In genomic region chr11:118000565-118001215, GRCm38 (mm10) we compare ENCODE assay signal across 10 mouse cellular contexts. TPM values are rescaled to one million over a fixed set of nuclear protein-coding genes. Genes with fewer than 3 reads are reported as not detected.
DNase-seq lines count a peak whose midpoint lies in the region; ATAC-seq and TF ChIP-seq lines count a peak whose summit lies in the region.
"Had no signal": no experiment of that assay in that cellular context is flagged by ENCODE, and none has a peak within 500 bp of the region (broad histone marks: within the 10 kb centered on the region; RNA-seq: fewer than 3 reads in every experiment).

No protein-coding gene starts in this region.

- H3K36me3 ChIP-seq in heart, embryonic 10.5 days, result peaks cover 68% of the 10 kb centered on the region
- peaks cover 45% of the 10 kb centered on the region for H3K36me3 ChIP-seq in ES-Bruce4 (ENCODE audit: control insufficient read depth, insufficient read depth, low read length, poor library complexity, severe bottlenecking)
- peaks cover 45% of the 10 kb centered on the region for H3K36me3 ChIP-seq in spleen, adult 2 months (ENCODE audit: control insufficient read depth, insufficient read depth, low read length)

- intact Hi-C loops in heart, postnatal 25 days (cut with DNase I), result no loop called here

- peak overlapping the region; percentile 82; the same call in 1 of the 2 replicates for H3K27ac ChIP-seq in heart, embryonic 10.5 days
- 0 out of 2 replicates have a peak overlapping the region, but pooled peaks have one; percentile 2 for H3K27ac ChIP-seq in ES-Bruce4 (ENCODE audit: insufficient read depth, low read length)
- H3K27ac ChIP-seq in spleen, adult 2 months (ENCODE audit: insufficient read depth, low read length), result peak overlapping the region; percentile 58; the same call in 1 of the 2 replicates
- no peak overlapping the region for H3K27ac ChIP-seq in layer of hippocampus, adult 2 months
- H3K27ac ChIP-seq: midbrain, embryonic 12.5 days had no signal

- peak; percentile 88 for DNase-seq in heart, embryonic 10.5 days (ENCODE audit: low spot score)
- DNase-seq in heart, postnatal 25 days (ENCODE audit: low spot score), result no peak
- DNase-seq in spleen, adult 2 months (ENCODE audit: low read depth in 1 of 2, low spot score in 2 of 2), result no peak
- no peak for DNase-seq in layer of hippocampus, adult 2 months (ENCODE audit: low spot score in 2 of 2)
- no peak for DNase-seq in testis, postnatal 10 days (ENCODE audit: low spot score)
- DNase-seq: gastrocnemius, postnatal 10 days had no signal

- peak; percentile 89 for ATAC-seq in erythroblast, adult 5-6 weeks (replicated peaks; ENCODE audit: low FRiP score, poor library complexity, severe bottlenecking)
- ATAC-seq in monocyte, adult 5-6 weeks (replicated peaks; ENCODE audit: insufficient number of reproducible peaks, low FRiP score, low TSS enrichment, poor library complexity, severe bottlenecking), result no peak

- no peak overlapping the region for H3K9ac ChIP-seq in ES-Bruce4 (ENCODE audit: low read depth, poor library complexity, severe bottlenecking)
- H3K9ac ChIP-seq: midbrain, embryonic 12.5 days had no signal

- no peak for TF ChIP-seq EP300 in ES-Bruce4 (IDR thresholded peaks at IDR 0.05; ENCODE audit: insufficient read depth, low read depth, low read length)

- H3K27me3 ChIP-seq in heart, embryonic 10.5 days (ENCODE audit: insufficient read depth, poor library complexity, severe bottlenecking), result no peaks in the 10 kb centered on the region
- H3K27me3 ChIP-seq in ES-Bruce4 (ENCODE audit: control insufficient read depth, insufficient read depth, low read length, poor library complexity, severe bottlenecking), result no peaks in the 10 kb centered on the region
- H3K27me3 ChIP-seq in spleen, adult 2 months (ENCODE audit: control insufficient read depth, insufficient read depth, low read length), result no peaks in the 10 kb centered on the region
- H3K27me3 ChIP-seq: midbrain, embryonic 12.5 days had no signal

- H3K4me3 ChIP-seq in heart, embryonic 10.5 days, result no peak overlapping the region; the same call in 1 of the 2 replicates
- H3K4me3 ChIP-seq in ES-Bruce4 (ENCODE audit: low read depth, low read length), result no peak overlapping the region
- H3K4me3 ChIP-seq in spleen, adult 2 months (ENCODE audit: extremely low read depth, insufficient read depth, insufficient read length), result no peak overlapping the region
- no peak overlapping the region for H3K4me3 ChIP-seq in layer of hippocampus, adult 2 months
- H3K4me3 ChIP-seq: midbrain, embryonic 12.5 days had no signal

- H3K4me1 ChIP-seq in heart, embryonic 10.5 days, result peaks cover 66% of the 10 kb centered on the region
- H3K4me1 ChIP-seq in ES-Bruce4 (ENCODE audit: control insufficient read depth, insufficient read depth, low read length), result peaks cover 5% of the 10 kb centered on the region
- H3K4me1 ChIP-seq in spleen, adult 2 months (ENCODE audit: control insufficient read depth, insufficient read depth, insufficient read length), result no peaks in the 10 kb centered on the region; the same call in 1 of the 2 replicates
- H3K4me1 ChIP-seq: midbrain, embryonic 12.5 days had no signal

- TF ChIP-seq CTCF in ES-Bruce4 (IDR thresholded peaks at IDR 0.05; ENCODE audit: low read depth, low read length), result no peak
- TF ChIP-seq CTCF in spleen, adult 2 months (IDR thresholded peaks at IDR 0.05; ENCODE audit: extremely low read depth, insufficient read depth, insufficient read length, insufficient replicate concordance), result no peak
- TF ChIP-seq CTCF in layer of hippocampus, adult 2 months (conservative IDR thresholded peaks at IDR 0.05), result no peak

- 85% methylated on average over 7 of the region's 7 CpGs for WGBS in heart, embryonic 10.5 days
- WGBS in spleen, adult 2 months, result 86% methylated on average over 7 of the region's 7 CpGs

- no peak for TF ChIP-seq POLR2A in ES-Bruce4 (IDR thresholded peaks at IDR 0.05; ENCODE audit: insufficient read depth, low read length)
- TF ChIP-seq POLR2A in spleen, adult 2 months (IDR thresholded peaks at IDR 0.05; ENCODE audit: low read depth, low read length), result no peak

- no peaks in the 10 kb centered on the region for H3K9me3 ChIP-seq in heart, embryonic 10.5 days
- no peaks in the 10 kb centered on the region for H3K9me3 ChIP-seq in ES-Bruce4 (replicated peaks; ENCODE audit: control insufficient read depth, insufficient read depth, low read length, poor library complexity, severe bottlenecking)
- H3K9me3 ChIP-seq: midbrain, embryonic 12.5 days had no signal

RNA-seq across cellular contexts. Expression of gene Pgs1, which starts 14.6 kb away (rescaled TPM):
- polyA plus RNA-seq in heart, embryonic 10.5 days (2016; fragmentation: Nextera tagmentation; extraction: Ambion mirVana), result 34.0 and 38.5 TPM in 2 replicates
- 10 to 100 TPM; 18.1 to 18.2 TPM for total RNA-seq in heart, postnatal 25 days (2021)
- 31.5 and 35.5 TPM in 2 replicates for polyA plus RNA-seq in ES-Bruce4 (2011; ENCODE audit: insufficient read depth, insufficient read length, low read depth, missing spikeins)
- total RNA-seq in erythroblast, adult 5-6 weeks (2015; ENCODE audit: low replicate concordance), result 9.2 and 14.6 TPM in 2 replicates
- 20.8 and 32.9 TPM in 2 replicates for total RNA-seq in erythroblast, adult 5-6 weeks (2017; ENCODE audit: low replicate concordance)
- 35.6 and 43.7 TPM in 2 replicates for polyA plus RNA-seq in spleen, adult 2 months (2012; rRNA removed)
- 20.4 to 31.7 TPM (median 30.1 TPM) in 3 replicates for total RNA-seq in monocyte, adult 5-6 weeks (2017)
- total RNA-seq in layer of hippocampus, adult 2 months (2021), result 10 to 100 TPM; 76.2 to 81.3 TPM

RNA-seq across cellular contexts. Expression of gene Socs3, which starts 30.8 kb away (rescaled TPM):
- 6.9 and 10.6 TPM in 2 replicates for polyA plus RNA-seq in heart, embryonic 10.5 days (2016; fragmentation: Nextera tagmentation; extraction: Ambion mirVana)
- total RNA-seq in heart, postnatal 25 days (2021), result 1 to 10 TPM; 5.2 to 6.3 TPM
- 53.8 and 61.5 TPM in 2 replicates for polyA plus RNA-seq in ES-Bruce4 (2011; ENCODE audit: insufficient read depth, insufficient read length, low read depth, missing spikeins)
- total RNA-seq in erythroblast, adult 5-6 weeks (2015; ENCODE audit: low replicate concordance), result 0.19 and 0.42 TPM in 2 replicates
- 1.3 and 1.5 TPM in 2 replicates for total RNA-seq in erythroblast, adult 5-6 weeks (2017; ENCODE audit: low replicate concordance)
- 22.0 and 31.0 TPM in 2 replicates for polyA plus RNA-seq in spleen, adult 2 months (2012; rRNA removed)
- total RNA-seq in monocyte, adult 5-6 weeks (2017), result 67.9 to 84.4 TPM (median 70.9 TPM) in 3 replicates
- 1 to 10 TPM in 1 of 2 experiments, under 1 TPM in 1; 0.92 to 1.3 TPM for total RNA-seq in layer of hippocampus, adult 2 months (2021)
